Mouse (Mus musculus): ENCODE measurements around the gene Gm10277.

DNA sequence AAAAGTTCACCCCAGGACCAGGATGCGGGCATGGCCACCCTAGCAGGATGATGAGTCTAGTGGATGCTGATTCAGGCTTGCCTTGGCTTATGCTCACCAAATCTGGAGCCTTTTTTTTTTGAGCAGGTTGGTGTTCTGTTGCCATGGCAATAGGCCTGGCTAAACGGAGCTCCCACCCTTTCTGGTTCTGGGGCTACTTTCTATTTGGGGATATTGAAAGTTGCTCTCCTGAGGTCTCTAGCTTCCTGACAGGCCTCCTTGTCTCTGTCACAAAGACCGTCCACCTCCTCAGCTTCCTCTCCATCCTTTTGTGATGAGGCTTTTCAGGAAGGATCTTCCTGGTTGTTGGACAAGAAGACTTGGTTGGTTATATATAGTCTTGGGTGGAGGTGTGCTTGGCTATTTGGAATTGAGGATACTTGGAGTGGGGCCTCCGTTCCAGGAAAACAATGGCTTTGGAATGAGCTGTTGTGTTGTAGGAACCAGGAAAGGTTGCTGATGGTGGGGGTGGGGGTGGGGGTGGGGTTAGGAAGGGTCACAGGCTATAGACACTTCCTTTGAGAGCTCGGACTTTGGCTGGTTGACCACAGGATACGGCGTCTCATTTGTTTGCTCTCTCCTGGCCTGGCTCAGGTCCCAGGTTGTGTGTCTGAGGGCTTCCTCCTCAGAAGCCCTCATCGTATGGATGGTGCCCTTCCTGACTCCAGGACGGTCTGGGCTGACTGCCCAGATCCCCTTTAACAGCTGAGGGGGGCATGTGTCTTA, 22.7 kb downstream of the Gm10277 start:
- no peak for TF ChIP-seq CTCF (IDR thresholded peaks at IDR 0.05; ENCODE audit: control insufficient read depth, insufficient read depth, insufficient replicate concordance, low read depth, low read length)
- TF ChIP-seq POLR2A (IDR thresholded peaks at IDR 0.05; ENCODE audit: control insufficient read depth, low read depth, low read length): no peak

Data from testis, adult 2 months (tissue).